Mouse (Mus musculus) cortical plate, adult 2 months (tissue): ENCODE measurements at regions not wholly inside any gene's neighbourhood (a gene's known extent, or its start where the extent isn't known, plus 50 kb on each side); places are given as distances from the start of the nearest gene placed in this dataset.

Experiments used
- CTCF ChIP-seq: fragments of 200-500 bp; IDR thresholded peaks from 2 replicates; pipeline ENCODE4 v1.5.1; 2011; ENCODE audit warnings: mild to moderate bottlenecking, control low read depth, low read length; ENCODE audit not compliant: insufficient read depth; ENCODE audit errors: extremely low read depth
- POLR2A ChIP-seq: fragments of 200-500 bp; IDR thresholded peaks from 2 replicates; pipeline ENCODE4 v1.6.1; 2011; ENCODE audit warnings: mild to moderate bottlenecking, low read length, control low read depth; ENCODE audit not compliant: insufficient read depth; ENCODE audit errors: extremely low read depth

- TF ChIP-seq CTCF = no peak
- no peak for TF ChIP-seq POLR2A
Measured at GRCm38 (mm10) chr12:70647516-70647915, 177.8 kb upstream of the Frmd6 start.
